Mouse (Mus musculus): Measurements from ENCODE around the gene Lbhd1. TPM values are rescaled to one million over a fixed set of nuclear protein-coding genes. Genes with fewer than 3 reads are reported as not detected.

The Lbhd1 gene
- polyA plus RNA-seq, 1 experiment from 2014 or later = 70.8 TPM

- H3K4me3 ChIP-seq (replicated peaks; ENCODE audit: low read depth, low read length) = peak within 1 kb of the TSS; percentile 72
- H3K27me3 ChIP-seq (ENCODE audit: insufficient read depth, low read length) = no peaks in the 10 kb centered on the region
- TF ChIP-seq CTCF (IDR thresholded peaks at IDR 0.05; ENCODE audit: low read depth) = no peak
- no peaks in the 10 kb centered on the region for H3K9me3 ChIP-seq (replicated peaks; ENCODE audit: low read length)
- peak within 1 kb of the TSS; percentile 63 for H3K4me2 ChIP-seq (ENCODE audit: low read length)
- H3K36me3 ChIP-seq (ENCODE audit: insufficient read depth, low read length) = peaks cover 15% of the 10 kb centered on the region
- peak within 1 kb of the TSS; percentile 91 for H3K27ac ChIP-seq
- peak within 1 kb of the TSS; percentile 62 for H3K9ac ChIP-seq (ENCODE audit: low read depth, low read length)
- 2% methylated on average over 48 of the region's 50 CpGs for WGBS
- DNase-seq (ENCODE audit: low spot score) (peak; percentile 98), ATAC-seq (replicated peaks; ENCODE audit: low FRiP score, low read depth) (peak; percentile 98)
- peaks cover 7% of the 10 kb centered on the region; the same call in 1 of the 2 replicates for H3K4me1 ChIP-seq (replicated peaks; ENCODE audit: insufficient read depth, low read length)
Observed at GRCm38 (mm10) chr19:8920073-8920736, 36.7 kb downstream of the Lbhd1 start, which contains the start of gene B3gat3. TSS of gene B3gat3 (plus strand) at chr19:8920374.

- peak; percentile 70 for DNase-seq (ENCODE audit: low spot score)
- peak overlapping the region; percentile 62 for H3K9ac ChIP-seq (ENCODE audit: low read depth, low read length)
- H3K9me3 ChIP-seq (replicated peaks; ENCODE audit: low read length) = no peaks in the 10 kb centered on the region
- no peak for ATAC-seq (replicated peaks; ENCODE audit: low FRiP score, low read depth)
- no peaks in the 10 kb centered on the region for H3K27me3 ChIP-seq (ENCODE audit: insufficient read depth, low read length)
- H3K4me2 ChIP-seq (ENCODE audit: low read length) = peak overlapping the region; percentile 63
- TF ChIP-seq CTCF (IDR thresholded peaks at IDR 0.05; ENCODE audit: low read depth) = no peak
- peak overlapping the region; percentile 72 for H3K4me3 ChIP-seq (replicated peaks; ENCODE audit: low read depth, low read length)
- peak overlapping the region; percentile 91 for H3K27ac ChIP-seq
- H3K4me1 ChIP-seq (replicated peaks; ENCODE audit: insufficient read depth, low read length) = peaks cover 7% of the 10 kb centered on the region; the same call in 1 of the 2 replicates
- H3K36me3 ChIP-seq (ENCODE audit: insufficient read depth, low read length) = peaks cover 9% of the 10 kb centered on the region; the same call in 1 of the 2 replicates
- WGBS = 0% methylated on average over 6 of the region's 6 CpGs
Observed at GRCm38 (mm10) chr19:8920836-8921291, 37.3 kb downstream of the Lbhd1 start.

GRCm38 (mm10) chr19:8921741-8922140 lies 38.2 kb downstream of the Lbhd1 start:
- no peak for DNase-seq (ENCODE audit: low spot score)
- TF ChIP-seq CTCF (IDR thresholded peaks at IDR 0.05; ENCODE audit: low read depth) = no peak
- no peak for ATAC-seq (replicated peaks; ENCODE audit: low FRiP score, low read depth)
- WGBS = 74% methylated on average over 9 of the region's 9 CpGs
- no peak overlapping the region; the same call in 1 of the 2 replicates for H3K4me2 ChIP-seq (ENCODE audit: low read length)
- peaks cover 6% of the 10 kb centered on the region; the same call in 1 of the 2 replicates for H3K36me3 ChIP-seq (ENCODE audit: insufficient read depth, low read length)
- 0 out of 2 replicates have a peak overlapping the region, but pooled peaks have one; percentile 62 for H3K9ac ChIP-seq (ENCODE audit: low read depth, low read length)
- H3K4me3 ChIP-seq (replicated peaks; ENCODE audit: low read depth, low read length) = no peak overlapping the region
- no peak overlapping the region for H3K27ac ChIP-seq
- H3K27me3 ChIP-seq (ENCODE audit: insufficient read depth, low read length) = no peaks in the 10 kb centered on the region
- no peaks in the 10 kb centered on the region for H3K9me3 ChIP-seq (replicated peaks; ENCODE audit: low read length)
- peaks cover 7% of the 10 kb centered on the region; the same call in 1 of the 2 replicates for H3K4me1 ChIP-seq (replicated peaks; ENCODE audit: insufficient read depth, low read length)

- H3K9me3 ChIP-seq (replicated peaks; ENCODE audit: low read length) = no peaks in the 10 kb centered on the region
- H3K27ac ChIP-seq = no peak overlapping the region
- H3K4me3 ChIP-seq (replicated peaks; ENCODE audit: low read depth, low read length) = no peak overlapping the region
- DNase-seq (ENCODE audit: low spot score) = no peak
- peaks cover 13% of the 10 kb centered on the region for H3K36me3 ChIP-seq (ENCODE audit: insufficient read depth, low read length)
- no peak overlapping the region for H3K9ac ChIP-seq (ENCODE audit: low read depth, low read length)
- no peaks in the 10 kb centered on the region for H3K27me3 ChIP-seq (ENCODE audit: insufficient read depth, low read length)
- 68% methylated on average over 2 of the region's 2 CpGs for WGBS
- no peak for ATAC-seq (replicated peaks; ENCODE audit: low FRiP score, low read depth)
- peaks cover 7% of the 10 kb centered on the region; the same call in 1 of the 2 replicates for H3K4me1 ChIP-seq (replicated peaks; ENCODE audit: insufficient read depth, low read length)
- TF ChIP-seq CTCF (IDR thresholded peaks at IDR 0.05; ENCODE audit: low read depth) = no peak
- H3K4me2 ChIP-seq (ENCODE audit: low read length) = no peak overlapping the region
Observed at GRCm38 (mm10) chr19:8926766-8927165, 43.2 kb downstream of the Lbhd1 start.

DNA sequence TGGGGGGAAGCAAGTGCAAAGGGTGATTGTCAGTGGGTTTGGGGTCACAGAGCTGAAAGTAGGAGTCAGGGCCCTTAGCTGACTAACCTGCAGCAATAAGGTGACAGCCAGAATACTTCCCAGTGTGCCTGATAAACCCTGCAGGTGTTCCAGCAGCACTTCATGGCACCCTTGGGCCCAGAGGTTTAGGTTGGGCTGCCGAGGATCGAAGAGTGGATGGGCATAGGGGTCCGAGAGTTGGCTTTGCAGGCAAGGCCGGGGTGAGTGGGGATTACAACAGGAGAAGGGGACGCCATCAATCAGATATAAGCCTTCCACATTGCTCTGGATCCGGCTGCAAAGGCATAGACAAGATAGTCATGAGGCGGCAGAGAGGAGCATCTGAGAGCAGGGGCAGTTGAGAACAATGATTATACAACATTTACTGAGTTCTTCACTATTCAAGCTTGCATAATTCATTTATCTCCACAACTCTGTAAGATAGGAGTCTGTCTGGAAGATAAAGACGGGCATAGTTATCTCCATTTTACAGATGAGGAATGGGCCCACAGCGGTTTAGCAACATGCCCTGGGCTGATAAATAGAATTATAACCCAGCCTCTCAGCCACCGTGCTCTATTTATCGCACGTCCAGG lies 44.5 kb downstream of the Lbhd1 start:
- Histone ChIP-seq H3K4me3 (replicated peaks; ENCODE audit: low read depth, low read length) (no peak overlapping the region), H3K27ac (no peak overlapping the region), H3K9ac (ENCODE audit: low read depth, low read length) (no peak overlapping the region), H3K9me3 (replicated peaks; ENCODE audit: low read length) (no peaks in the 10 kb centered on the region), H3K4me2 (ENCODE audit: low read length) (no peak overlapping the region), H3K4me1 (replicated peaks; ENCODE audit: insufficient read depth, low read length) (peaks cover 5% of the 10 kb centered on the region; the same call in 1 of the 2 replicates), H3K36me3 (ENCODE audit: insufficient read depth, low read length) (peaks cover 10% of the 10 kb centered on the region), H3K27me3 (ENCODE audit: insufficient read depth, low read length) (no peaks in the 10 kb centered on the region)
- TF ChIP-seq CTCF (IDR thresholded peaks at IDR 0.05; ENCODE audit: low read depth) = no peak
- 89% methylated on average over 12 of the region's 12 CpGs for WGBS
- no peak for ATAC-seq (replicated peaks; ENCODE audit: low FRiP score, low read depth)
- DNase-seq (ENCODE audit: low spot score) = no peak

GRCm38 (mm10) chr19:8928689-8929223 lies 45.2 kb downstream of the Lbhd1 start:
- H3K36me3 ChIP-seq (ENCODE audit: insufficient read depth, low read length) = peaks cover 18% of the 10 kb centered on the region
- ATAC-seq (replicated peaks; ENCODE audit: low FRiP score, low read depth) = no peak
- peak overlapping the region; percentile 95 for H3K27ac ChIP-seq
- peak overlapping the region; percentile 89 for H3K4me3 ChIP-seq (replicated peaks; ENCODE audit: low read depth, low read length)
- 23% methylated on average over 16 of the region's 16 CpGs for WGBS
- H3K9ac ChIP-seq (ENCODE audit: low read depth, low read length) = peak overlapping the region; percentile 86
- no peaks in the 10 kb centered on the region for H3K27me3 ChIP-seq (ENCODE audit: insufficient read depth, low read length)
- no peaks in the 10 kb centered on the region for H3K9me3 ChIP-seq (replicated peaks; ENCODE audit: low read length)
- TF ChIP-seq CTCF (IDR thresholded peaks at IDR 0.05; ENCODE audit: low read depth) = no peak
- H3K4me2 ChIP-seq (ENCODE audit: low read length) = peak overlapping the region; percentile 84
- H3K4me1 ChIP-seq (replicated peaks; ENCODE audit: insufficient read depth, low read length) = peaks cover 5% of the 10 kb centered on the region; the same call in 1 of the 2 replicates
- DNase-seq (ENCODE audit: low spot score) = no peak

Measured in kidney, postnatal 0 days (tissue).